12 mouse cellular contexts compared by ENCODE assay signal in genomic region chr6:40607431-40607830, GRCm38 (mm10). TPM values are rescaled to one million over a fixed set of nuclear protein-coding genes. Genes with fewer than 3 reads are reported as not detected.
A peak's percentile ranks its signal among the peaks of the same experiment; 100 is the strongest.
DNase-seq lines count a peak whose midpoint lies in the region; ATAC-seq and TF ChIP-seq lines count a peak whose summit lies in the region.
"Had no signal": no experiment of that assay in that cellular context is flagged by ENCODE, and none has a peak within 500 bp of the region (broad histone marks: within the 10 kb centered on the region; RNA-seq: fewer than 3 reads in every experiment).

No protein-coding gene starts in this region.

- ATAC-seq in hindbrain, embryonic 11.5 days (ENCODE audit: low FRiP score), result no peak

- no peaks in the 10 kb centered on the region for H3K36me3 ChIP-seq in hindbrain, embryonic 11.5 days (ENCODE audit: control insufficient read depth, insufficient read depth, low read length)

- no peak for TF ChIP-seq POLR2A in brain, embryonic 14.5 days (IDR thresholded peaks at IDR 0.05; ENCODE audit: borderline replicate concordance, extremely low read depth, insufficient read depth, insufficient read length, poor library complexity, severe bottlenecking)
- no peak for TF ChIP-seq POLR2A in olfactory bulb, adult 2 months (IDR thresholded peaks at IDR 0.05; ENCODE audit: insufficient read depth, low read depth, low read length)

- no peak overlapping the region for H3K4me2 ChIP-seq in hindbrain, embryonic 11.5 days (replicated peaks; ENCODE audit: low read depth, low read length)

- H3K4me1 ChIP-seq in olfactory bulb, adult 2 months (ENCODE audit: control insufficient read depth, insufficient read depth, low read length), result no peaks in the 10 kb centered on the region
- H3K4me1 ChIP-seq in hindbrain, embryonic 11.5 days (replicated peaks; ENCODE audit: control insufficient read depth, insufficient read depth, low read length), result no peaks in the 10 kb centered on the region

- no peak overlapping the region for H3K4me3 ChIP-seq in olfactory bulb, adult 2 months (ENCODE audit: insufficient read depth, low read depth, low read length)
- no peak overlapping the region for H3K4me3 ChIP-seq in hindbrain, embryonic 11.5 days (ENCODE audit: low read depth, low read length)

- no peaks in the 10 kb centered on the region for H3K9me3 ChIP-seq in hindbrain, embryonic 11.5 days (ENCODE audit: control insufficient read depth, low read length)

- H3K9ac ChIP-seq in hindbrain, embryonic 11.5 days (ENCODE audit: low read depth, low read length), result no peak overlapping the region

- TF ChIP-seq CTCF in brain, embryonic 14.5 days (IDR thresholded peaks at IDR 0.05; ENCODE audit: borderline replicate concordance, extremely low read depth, insufficient read depth, insufficient read length), result no peak
- TF ChIP-seq CTCF in olfactory bulb, adult 2 months (IDR thresholded peaks at IDR 0.05; ENCODE audit: insufficient read depth, low read depth, low read length), result no peak

- peak overlapping the region; percentile 69 for H3K27ac ChIP-seq in olfactory bulb, adult 2 months (ENCODE audit: insufficient read depth, low read depth, low read length)
- no peak overlapping the region for H3K27ac ChIP-seq in hindbrain, embryonic 11.5 days (ENCODE audit: low read depth, low read length)

- no peaks in the 10 kb centered on the region for H3K27me3 ChIP-seq in hindbrain, embryonic 11.5 days (ENCODE audit: control insufficient read depth, insufficient read depth, low read length)

- DNase-seq in adrenal gland, adult (ENCODE audit: inconsistent age in 2 of 2, low spot score in 1 of 2), result peak; percentile 28 to 82
- no peak for DNase-seq in adrenal gland, postnatal 4 days (ENCODE audit: low spot score in 2 of 2)
- peak; percentile 55 for DNase-seq in brain, embryonic 14.5 days (ENCODE audit: low read depth)
- peak; percentile 66 for DNase-seq in layer of hippocampus, adult 11-12 months (ENCODE audit: low spot score)
- DNase-seq in natural killer cell, adult 2 months (ENCODE audit: low spot score in 2 of 2), result no peak
- DNase-seq in hindbrain, embryonic 11.5 days (ENCODE audit: low spot score), result no peak
- DNase-seq in urinary bladder, postnatal 10 days (ENCODE audit: low spot score), result no peak
- DNase-seq: embryo, embryonic 11 days; kidney, postnatal 14 days; lung, adult 2 months had no signal

RNA-seq across cellular contexts. Expression of gene Tas2r138, which starts 5.7 kb away (rescaled TPM):
- total RNA-seq in adrenal gland, postnatal 4 days (2021), result not detected
- polyA plus RNA-seq in brain, embryonic 14.5 days (2012; rRNA removed), result not detected in 2 replicates
- polyA plus RNA-seq in olfactory bulb, adult 2 months (2012; ENCODE audit: insufficient read depth, insufficient read length, low replicate concordance, missing spikeins), result not detected in 2 replicates
- not detected in 2 replicates for polyA plus RNA-seq in hindbrain, embryonic 11.5 days (2014; fragmentation: Nextera tagmentation; extraction: Ambion mirVana)
- total RNA-seq: heart, postnatal 14 days had no signal
- polyA plus RNA-seq: lung, adult 2 months had no signal

RNA-seq across cellular contexts. Expression of gene Mgam, which starts 21.2 kb away (rescaled TPM):
- total RNA-seq in adrenal gland, postnatal 4 days (2021), result 1 to 10 TPM; 2.4 to 7.3 TPM
- polyA plus RNA-seq in brain, embryonic 14.5 days (2012; rRNA removed), result 0.03 and 0.10 TPM in 2 replicates
- not detected in 2 replicates for polyA plus RNA-seq in olfactory bulb, adult 2 months (2012; ENCODE audit: insufficient read depth, insufficient read length, low replicate concordance, missing spikeins)
- polyA plus RNA-seq in hindbrain, embryonic 11.5 days (2014; fragmentation: Nextera tagmentation; extraction: Ambion mirVana), result not detected in 2 replicates

RNA-seq across cellular contexts. Expression of gene Clec5a, which starts 21.8 kb away (rescaled TPM):
- 1 to 10 TPM; 1.1 to 1.2 TPM for total RNA-seq in adrenal gland, postnatal 4 days (2021)
- 0.21 and 0.55 TPM in 2 replicates for polyA plus RNA-seq in brain, embryonic 14.5 days (2012; rRNA removed)
- not detected in 2 replicates for polyA plus RNA-seq in olfactory bulb, adult 2 months (2012; ENCODE audit: insufficient read depth, insufficient read length, low replicate concordance, missing spikeins)
- polyA plus RNA-seq in hindbrain, embryonic 11.5 days (2014; fragmentation: Nextera tagmentation; extraction: Ambion mirVana), result 0.25 and 1.2 TPM in 2 replicates

RNA-seq across cellular contexts. Expression of gene Olfr460, which starts 38.1 kb away (rescaled TPM):
- total RNA-seq in adrenal gland, postnatal 4 days (2021), result not detected
- polyA plus RNA-seq in brain, embryonic 14.5 days (2012; rRNA removed), result 0.26 and 0.27 TPM in 2 replicates
- polyA plus RNA-seq in olfactory bulb, adult 2 months (2012; ENCODE audit: insufficient read depth, insufficient read length, low replicate concordance, missing spikeins), result not detected in 2 replicates
- polyA plus RNA-seq in hindbrain, embryonic 11.5 days (2014; fragmentation: Nextera tagmentation; extraction: Ambion mirVana), result not detected in 2 replicates
- total RNA-seq: heart, postnatal 14 days had no signal
- polyA plus RNA-seq: lung, adult 2 months had no signal

RNA-seq across cellular contexts. Expression of gene Olfr461, which starts 52.6 kb away (rescaled TPM):
- total RNA-seq in adrenal gland, postnatal 4 days (2021), result not detected
- not detected in 2 replicates for polyA plus RNA-seq in brain, embryonic 14.5 days (2012; rRNA removed)
- not detected in 2 replicates for polyA plus RNA-seq in olfactory bulb, adult 2 months (2012; ENCODE audit: insufficient read depth, insufficient read length, low replicate concordance, missing spikeins)
- polyA plus RNA-seq in hindbrain, embryonic 11.5 days (2014; fragmentation: Nextera tagmentation; extraction: Ambion mirVana), result 0.21 TPM in 1 of 2 replicates, not detected in the other
- total RNA-seq: heart, postnatal 14 days had no signal
- polyA plus RNA-seq: lung, adult 2 months had no signal

Comparison
In these comparisons a context has a peak if more than half of its experiments do, and no peak if none do; other contexts are left out.
1. DNase-seq: peak in adrenal gland, adult (2 of 2), brain, embryonic 14.5 days (single experiment) and layer of hippocampus, adult 11-12 months (single experiment); none in adrenal gland, postnatal 4 days (0 of 2), natural killer cell, adult 2 months (0 of 2), hindbrain, embryonic 11.5 days (single experiment) and urinary bladder, postnatal 10 days (single experiment).